Comparison of ENCODE assay signal across 8 mouse cellular contexts in genomic region chr17:25475946-25476744, GRCm38 (mm10). TPM values are rescaled to one million over a fixed set of nuclear protein-coding genes. Genes with fewer than 3 reads are reported as not detected.
DNase-seq lines count a peak whose midpoint lies in the region; ATAC-seq and TF ChIP-seq lines count a peak whose summit lies in the region.
"Had no signal": no experiment of that assay in that cellular context is flagged by ENCODE, and none has a peak within 500 bp of the region (broad histone marks: within the 10 kb centered on the region; RNA-seq: fewer than 3 reads in every experiment).

No protein-coding gene starts in this region.

- 43% methylated on average over 19 of the region's 19 CpGs for WGBS in midbrain, embryonic 10.5 days
- 38% methylated on average over 19 of the region's 19 CpGs for WGBS in midbrain, embryonic 15.5 days
- WGBS in lung, embryonic 15.5 days = 29% methylated on average over 19 of the region's 19 CpGs
- 38% methylated on average over 19 of the region's 19 CpGs for WGBS in small intestine, adult 2 months

- no peaks in the 10 kb centered on the region for H3K9me3 ChIP-seq in midbrain, embryonic 10.5 days (replicated peaks)
- H3K9me3 ChIP-seq in midbrain, embryonic 15.5 days = no peaks in the 10 kb centered on the region
- H3K9me3 ChIP-seq in lung, embryonic 15.5 days = no peaks in the 10 kb centered on the region

- H3K36me3 ChIP-seq in midbrain, embryonic 10.5 days = no peaks in the 10 kb centered on the region
- H3K36me3 ChIP-seq in midbrain, embryonic 15.5 days (replicated peaks) = no peaks in the 10 kb centered on the region
- H3K36me3 ChIP-seq in lung, embryonic 15.5 days = no peaks in the 10 kb centered on the region
- no peaks in the 10 kb centered on the region for H3K36me3 ChIP-seq in small intestine, adult 2 months (ENCODE audit: control insufficient read depth, insufficient read depth, low read length)

- ATAC-seq in midbrain, embryonic 15.5 days (replicated peaks) = no peak
- no peak for ATAC-seq in lung, embryonic 15.5 days (ENCODE audit: borderline replicate concordance, extremely low read depth, low FRiP score, low TSS enrichment)

- H3K27ac ChIP-seq in midbrain, embryonic 10.5 days (replicated peaks) = no peak overlapping the region
- no peak overlapping the region for H3K27ac ChIP-seq in midbrain, embryonic 15.5 days
- H3K27ac ChIP-seq in cortical plate, adult 2 months (ENCODE audit: insufficient read depth, low read length) = no peak overlapping the region
- no peak overlapping the region for H3K27ac ChIP-seq in lung, embryonic 15.5 days
- no peak overlapping the region for H3K27ac ChIP-seq in small intestine, adult 2 months (ENCODE audit: insufficient read depth, low read depth, low read length)

- no peak overlapping the region for H3K4me2 ChIP-seq in midbrain, embryonic 15.5 days
- H3K4me2 ChIP-seq in lung, embryonic 15.5 days = 0 out of 2 replicates have a peak overlapping the region, but pooled peaks have one; percentile 6

- H3K4me1 ChIP-seq in midbrain, embryonic 10.5 days = peaks cover 38% of the 10 kb centered on the region
- peaks cover 14% of the 10 kb centered on the region; the same call in 1 of the 2 replicates for H3K4me1 ChIP-seq in midbrain, embryonic 15.5 days
- no peaks in the 10 kb centered on the region for H3K4me1 ChIP-seq in cortical plate, adult 2 months (ENCODE audit: control insufficient read depth, insufficient read depth, low read length)
- H3K4me1 ChIP-seq in lung, embryonic 15.5 days = peaks cover 8% of the 10 kb centered on the region; the same call in 1 of the 2 replicates
- H3K4me1 ChIP-seq in small intestine, adult 2 months (ENCODE audit: control insufficient read depth, insufficient read depth, insufficient read length, low read length) = peaks cover 2% of the 10 kb centered on the region

- peak; percentile 66 for DNase-seq in midbrain, embryonic 10.5 days (ENCODE audit: low spot score)
- peak; percentile 71 for DNase-seq in adipocyte (ENCODE audit: low spot score)
- peak; percentile 36 to 57 for DNase-seq in kidney, postnatal 36 days

- H3K4me3 ChIP-seq in midbrain, embryonic 10.5 days = no peak overlapping the region
- no peak overlapping the region for H3K4me3 ChIP-seq in midbrain, embryonic 15.5 days
- H3K4me3 ChIP-seq in cortical plate, adult 2 months (ENCODE audit: insufficient read depth, low read length) = no peak overlapping the region
- H3K4me3 ChIP-seq in lung, embryonic 15.5 days = no peak overlapping the region
- H3K4me3 ChIP-seq in small intestine, adult 2 months (ENCODE audit: low read depth, low read length) = no peak overlapping the region

- TF ChIP-seq CTCF in cortical plate, adult 2 months (IDR thresholded peaks at IDR 0.05; ENCODE audit: extremely low read depth, insufficient read depth, low read length) = peak; percentile 76
- TF ChIP-seq CTCF in small intestine, adult 2 months (IDR thresholded peaks at IDR 0.05; ENCODE audit: extremely low read depth, insufficient read length, insufficient replicate concordance, low read depth, low read length) = peak; percentile 78; the same call in 1 of the 2 replicates

- H3K27me3 ChIP-seq in midbrain, embryonic 10.5 days (ENCODE audit: low read depth, poor library complexity, severe bottlenecking) = peaks cover 85% of the 10 kb centered on the region
- H3K27me3 ChIP-seq in midbrain, embryonic 15.5 days (replicated peaks) = peaks cover 14% of the 10 kb centered on the region
- peaks cover 30% of the 10 kb centered on the region for H3K27me3 ChIP-seq in lung, embryonic 15.5 days
- no peaks in the 10 kb centered on the region for H3K27me3 ChIP-seq in small intestine, adult 2 months (ENCODE audit: control insufficient read depth, insufficient read depth, low read length)

- TF ChIP-seq POLR2A in cortical plate, adult 2 months (IDR thresholded peaks at IDR 0.05; ENCODE audit: extremely low read depth, insufficient read depth, low read length) = no peak
- 0 out of 2 replicates have a peak, but pooled peaks have one; percentile 15 for TF ChIP-seq POLR2A in small intestine, adult 2 months (IDR thresholded peaks at IDR 0.05; ENCODE audit: low read depth, low read length)

- no peak overlapping the region for H3K9ac ChIP-seq in midbrain, embryonic 15.5 days
- no peak overlapping the region for H3K9ac ChIP-seq in lung, embryonic 15.5 days

RNA-seq across cellular contexts. Expression of gene Sstr5, which starts 20.9 kb away (rescaled TPM):
- not detected in 2 replicates for polyA plus RNA-seq in midbrain, embryonic 10.5 days (2016; fragmentation: Nextera tagmentation; extraction: Ambion mirVana)
- 0.32 and 0.98 TPM in 2 replicates for polyA plus RNA-seq in midbrain, embryonic 15.5 days (2015; fragmentation: Nextera tagmentation; extraction: Ambion mirVana)
- 0.10 and 0.11 TPM in 2 replicates for polyA plus RNA-seq in cortical plate, adult 2 months (2012; rRNA removed)
- polyA plus RNA-seq in lung, embryonic 15.5 days (2015; fragmentation: Nextera tagmentation; extraction: Ambion mirVana) = 0.06 and 0.09 TPM in 2 replicates
- 0.29 and 0.53 TPM in 2 replicates for polyA plus RNA-seq in small intestine, adult 2 months (2012; rRNA removed)
- polyA plus RNA-seq: gonadal fat pad, adult 2 months had no signal

RNA-seq across cellular contexts. Expression of gene Tekt4, which starts 21.7 kb away (rescaled TPM):
- 0.17 and 0.38 TPM in 2 replicates for polyA plus RNA-seq in midbrain, embryonic 10.5 days (2016; fragmentation: Nextera tagmentation; extraction: Ambion mirVana)
- polyA plus RNA-seq in midbrain, embryonic 15.5 days (2015; fragmentation: Nextera tagmentation; extraction: Ambion mirVana) = 1.2 TPM in 2 replicates
- 0.85 and 1.1 TPM in 2 replicates for polyA plus RNA-seq in cortical plate, adult 2 months (2012; rRNA removed)
- polyA plus RNA-seq in lung, embryonic 15.5 days (2015; fragmentation: Nextera tagmentation; extraction: Ambion mirVana) = 2.6 and 3.0 TPM in 2 replicates
- not detected in 2 replicates for polyA plus RNA-seq in small intestine, adult 2 months (2012; rRNA removed)

RNA-seq across cellular contexts. Expression of gene Cacna1h, which starts 42.6 kb away (rescaled TPM):
- 2.1 and 3.6 TPM in 2 replicates for polyA plus RNA-seq in midbrain, embryonic 10.5 days (2016; fragmentation: Nextera tagmentation; extraction: Ambion mirVana)
- polyA plus RNA-seq in midbrain, embryonic 15.5 days (2015; fragmentation: Nextera tagmentation; extraction: Ambion mirVana) = 14.2 and 15.7 TPM in 2 replicates
- polyA plus RNA-seq in cortical plate, adult 2 months (2012; rRNA removed) = 39.6 and 49.8 TPM in 2 replicates
- polyA plus RNA-seq in lung, embryonic 15.5 days (2015; fragmentation: Nextera tagmentation; extraction: Ambion mirVana) = 2.5 and 2.6 TPM in 2 replicates
- polyA plus RNA-seq in small intestine, adult 2 months (2012; rRNA removed) = 17.8 and 19.6 TPM in 2 replicates
